9 mouse cellular contexts compared by ENCODE assay signal in genomic region chr9:57644442-57644943, GRCm38 (mm10). TPM values are rescaled to one million over a fixed set of nuclear protein-coding genes. Genes with fewer than 3 reads are reported as not detected.
DNase-seq lines count a peak whose midpoint lies in the region; ATAC-seq and TF ChIP-seq lines count a peak whose summit lies in the region.
"Had no signal": no experiment of that assay in that cellular context is flagged by ENCODE, and none has a peak within 500 bp of the region (broad histone marks: within the 10 kb centered on the region; RNA-seq: fewer than 3 reads in every experiment).

No protein-coding gene starts in this region.

- no peak for ATAC-seq in intestine, embryonic 14.5 days (replicated peaks; ENCODE audit: low FRiP score, low TSS enrichment, low read depth)
- ATAC-seq in granulocyte monocyte progenitor cell, adult 5-6 weeks (replicated peaks; ENCODE audit: poor library complexity, severe bottlenecking), result no peak

- peaks cover 7% of the 10 kb centered on the region for H3K36me3 ChIP-seq in intestine, embryonic 14.5 days (ENCODE audit: control insufficient read depth, insufficient read depth, low read length)
- no peaks in the 10 kb centered on the region for H3K36me3 ChIP-seq in myocyte (ENCODE audit: control insufficient read depth, insufficient read depth)

- H3K27me3 ChIP-seq in intestine, embryonic 14.5 days (replicated peaks; ENCODE audit: control insufficient read depth, insufficient read depth, low read length), result no peaks in the 10 kb centered on the region
- H3K27me3 ChIP-seq in myocyte (ENCODE audit: control insufficient read depth, insufficient read depth, insufficient read length), result no peaks in the 10 kb centered on the region

- H3K9ac ChIP-seq in intestine, embryonic 14.5 days (ENCODE audit: low read length), result peak overlapping the region; percentile 96

- DNase-seq in adrenal gland, adult 8-10 months, result peak; percentile 47
- no peak for DNase-seq in adrenal gland, postnatal 25 days
- DNase-seq in thymus, postnatal 25 days, result peak; percentile 41
- no peak for DNase-seq in thymus, postnatal 10 days (ENCODE audit: low spot score in 2 of 2)
- DNase-seq in intestine, embryonic 14.5 days (ENCODE audit: low spot score), result no peak
- DNase-seq in cerebellum, adult 11-12 months, result no peak

- no peak for TF ChIP-seq POLR2A in myocyte (IDR thresholded peaks at IDR 0.05; ENCODE audit: insufficient read length, low read depth)

- H3K9me3 ChIP-seq in intestine, embryonic 14.5 days (ENCODE audit: control insufficient read depth, low read length), result no peaks in the 10 kb centered on the region

- H3K4me3 ChIP-seq in intestine, embryonic 14.5 days (ENCODE audit: low read depth, low read length), result peak overlapping the region; percentile 88
- peak overlapping the region; percentile 67 for H3K4me3 ChIP-seq in myocyte

- H3K79me2 ChIP-seq in myocyte (ENCODE audit: control insufficient read depth, insufficient read depth), result peaks cover 52% of the 10 kb centered on the region

- H3K4me1 ChIP-seq in intestine, embryonic 14.5 days (replicated peaks; ENCODE audit: control insufficient read depth, insufficient read depth, low read length), result peaks cover 41% of the 10 kb centered on the region

- peak overlapping the region; percentile 71 for H3K4me2 ChIP-seq in intestine, embryonic 14.5 days (ENCODE audit: low read length)
- peak overlapping the region; percentile 82 for H3K4me2 ChIP-seq in myocyte (ENCODE audit: low read depth)

- under 1% methylated on average over 18 of the region's 18 CpGs for WGBS in intestine, embryonic 14.5 days

- peak overlapping the region; percentile 92 for H3ac ChIP-seq in myocyte (ENCODE audit: control insufficient read depth, insufficient read length)

- H3K27ac ChIP-seq in intestine, embryonic 14.5 days (ENCODE audit: low read depth), result peak overlapping the region; percentile 96; the same call in 1 of the 2 replicates

TF ChIP-seq in myocyte, 11 proteins besides CTCF, POLR2A, EP300 and RAD21:
- TF ChIP-seq SRF (IDR thresholded peaks at IDR 0.05; ENCODE audit: control insufficient read depth, insufficient read length, low read depth) (no peak), TCF12 (IDR thresholded peaks at IDR 0.05; ENCODE audit: insufficient read depth, poor library complexity, severe bottlenecking) (no peak), E2F4 (IDR thresholded peaks at IDR 0.05; ENCODE audit: insufficient read depth) (no peak), USF1 (IDR thresholded peaks at IDR 0.05; ENCODE audit: low read depth) (no peak), TCF3 (IDR thresholded peaks at IDR 0.05; ENCODE audit: insufficient read length, low read depth) (no peak), MYOG (IDR thresholded peaks at IDR 0.05; ENCODE audit: control insufficient read depth in 1 of 3, insufficient read depth in 1 of 3, insufficient read length in 2 of 3, low read depth in 2 of 3) (no peak), REST (IDR thresholded peaks at IDR 0.05; ENCODE audit: insufficient read depth, insufficient read length) (no peak), POLR2AphosphoS2 (IDR thresholded peaks at IDR 0.05; ENCODE audit: insufficient read length, low read depth) (no peak), CEBPB (IDR thresholded peaks at IDR 0.05; ENCODE audit: insufficient read depth, poor library complexity, severe bottlenecking) (no peak), MAX (IDR thresholded peaks at IDR 0.05; ENCODE audit: low read depth) (no peak), MYOD1 (IDR thresholded peaks at IDR 0.05; ENCODE audit: control insufficient read depth in 1 of 3, insufficient read length in 2 of 3, low read depth in 2 of 3) (no peak)
TF ChIP-seq in myocyte: peak in this region for 0.

RNA-seq across cellular contexts. Expression of gene Csk, which starts 8.9 kb away (rescaled TPM):
- 100 to 1,000 TPM in 1 of 4 experiments, 10 to 100 TPM in 3; 78.2 to 121 (median 82.4) TPM for total RNA-seq in adrenal gland, adult 8-10 months (2022)
- total RNA-seq in adrenal gland, postnatal 25 days (2021), result 70.4 and 105 TPM in 2 replicates
- 28.0 and 31.4 TPM in 2 replicates for polyA plus RNA-seq in intestine, embryonic 14.5 days (2014; fragmentation: Nextera tagmentation; extraction: Ambion mirVana)
- polyA plus RNA-seq in myocyte (2012; fragmentation: generic; extraction: Trizol), result 76.7 TPM
- total RNA-seq in granulocyte monocyte progenitor cell, adult 5-6 weeks (2014; fragmentation: Nextera tagmentation), result 86.9 and 92.3 TPM in 2 replicates
- 83.8 and 113 TPM in 2 replicates for total RNA-seq in granulocyte monocyte progenitor cell, adult 5-6 weeks (2017)

RNA-seq across cellular contexts. Expression of gene Lman1l, which starts 23.9 kb away (rescaled TPM):
- total RNA-seq in adrenal gland, adult 8-10 months (2022), result not detected
- not detected in 2 replicates for total RNA-seq in adrenal gland, postnatal 25 days (2021)
- not detected in 2 replicates for polyA plus RNA-seq in intestine, embryonic 14.5 days (2014; fragmentation: Nextera tagmentation; extraction: Ambion mirVana)
- polyA plus RNA-seq in myocyte (2012; fragmentation: generic; extraction: Trizol), result 1.00 TPM
- not detected in 2 replicates for total RNA-seq in granulocyte monocyte progenitor cell, adult 5-6 weeks (2014; fragmentation: Nextera tagmentation)
- not detected in 2 replicates for total RNA-seq in granulocyte monocyte progenitor cell, adult 5-6 weeks (2017)

RNA-seq across cellular contexts. Expression of gene Cplx3, which starts 38.4 kb away (rescaled TPM):
- not detected for total RNA-seq in adrenal gland, adult 8-10 months (2022)
- total RNA-seq in adrenal gland, postnatal 25 days (2021), result not detected in 2 replicates
- not detected in 2 replicates for polyA plus RNA-seq in intestine, embryonic 14.5 days (2014; fragmentation: Nextera tagmentation; extraction: Ambion mirVana)
- 0.23 TPM for polyA plus RNA-seq in myocyte (2012; fragmentation: generic; extraction: Trizol)
- not detected in 2 replicates for total RNA-seq in granulocyte monocyte progenitor cell, adult 5-6 weeks (2014; fragmentation: Nextera tagmentation)
- not detected in 2 replicates for total RNA-seq in granulocyte monocyte progenitor cell, adult 5-6 weeks (2017)
- polyA plus RNA-seq: large intestine, adult 2 months had no signal

RNA-seq across cellular contexts. Expression of gene Cyp1a2, which starts 39.0 kb away (rescaled TPM):
- under 1 TPM in 2 of 4 experiments, not detected in 2; 0.19 to 0.49 TPM for total RNA-seq in adrenal gland, adult 8-10 months (2022)
- total RNA-seq in adrenal gland, postnatal 25 days (2021), result 5.5 TPM in 1 of 2 replicates, not detected in the other
- polyA plus RNA-seq in intestine, embryonic 14.5 days (2014; fragmentation: Nextera tagmentation; extraction: Ambion mirVana), result not detected in 2 replicates
- polyA plus RNA-seq in myocyte (2012; fragmentation: generic; extraction: Trizol), result not detected
- total RNA-seq in granulocyte monocyte progenitor cell, adult 5-6 weeks (2014; fragmentation: Nextera tagmentation), result not detected in 2 replicates
- total RNA-seq in granulocyte monocyte progenitor cell, adult 5-6 weeks (2017), result not detected in 2 replicates
- polyA plus RNA-seq: large intestine, adult 2 months had no signal

RNA-seq across cellular contexts. Expression of gene Cyp1a1, which starts 43.2 kb away (rescaled TPM):
- total RNA-seq in adrenal gland, adult 8-10 months (2022), result under 1 TPM in 2 of 4 experiments, not detected in 2; 0.11 to 0.49 TPM
- 0.12 and 0.57 TPM in 2 replicates for total RNA-seq in adrenal gland, postnatal 25 days (2021)
- not detected in 2 replicates for polyA plus RNA-seq in intestine, embryonic 14.5 days (2014; fragmentation: Nextera tagmentation; extraction: Ambion mirVana)
- polyA plus RNA-seq in myocyte (2012; fragmentation: generic; extraction: Trizol), result not detected
- total RNA-seq in granulocyte monocyte progenitor cell, adult 5-6 weeks (2014; fragmentation: Nextera tagmentation), result not detected in 2 replicates
- total RNA-seq in granulocyte monocyte progenitor cell, adult 5-6 weeks (2017), result not detected in 2 replicates

Comparison
In these comparisons a context has a peak if more than half of its experiments do, and no peak if none do; other contexts are left out.
1. DNase-seq: peak in adrenal gland, adult 8-10 months (single experiment) and thymus, postnatal 25 days (single experiment); none in adrenal gland, postnatal 25 days (single experiment), thymus, postnatal 10 days (0 of 2), intestine, embryonic 14.5 days (single experiment) and cerebellum, adult 11-12 months (single experiment).